In genomic region chr16:95117531-95117930, GRCm38 (mm10) we compare ENCODE assay signal across 19 mouse cellular contexts.
DNase-seq lines count a peak whose midpoint lies in the region; ATAC-seq and TF ChIP-seq lines count a peak whose summit lies in the region.
"Had no signal": no experiment of that assay in that cellular context is flagged by ENCODE, and none has a peak within 500 bp of the region (broad histone marks: within the 10 kb centered on the region; RNA-seq: fewer than 3 reads in every experiment).

No protein-coding gene starts in this region.

- H3K4me1 ChIP-seq in midbrain, postnatal 0 days (ENCODE audit: insufficient read depth, low read length): 0 out of 2 replicates have a peak, but pooled peaks cover 2% of the 10 kb centered on the region
- peaks cover 6% of the 10 kb centered on the region; the same call in 1 of the 2 replicates for H3K4me1 ChIP-seq in midbrain, embryonic 15.5 days
- H3K4me1 ChIP-seq: embryonic facial prominence, embryonic 13.5 days; megakaryocyte, embryonic 14.5 days had no signal

- no peak for DNase-seq in frontal cortex, postnatal 14 days (ENCODE audit: low spot score in 2 of 2)
- DNase-seq in midbrain, postnatal 0 days (ENCODE audit: low spot score): peak; percentile 65
- peak; percentile 56 for DNase-seq in layer of hippocampus, adult 11-12 months (ENCODE audit: low spot score)
- DNase-seq in testis, postnatal 14 days (ENCODE audit: low spot score): no peak
- no peak for DNase-seq in gastrocnemius, adult 18-20 months (ENCODE audit: low spot score)
- DNase-seq: adrenal gland, adult 8-10 months; B cell, adult 2 months; cerebellum, adult 9-11 months; liver; lung, adult 2 months; spleen, adult 18-20 months had no signal

- no peaks in the 10 kb centered on the region for H3K9me3 ChIP-seq in midbrain, postnatal 0 days (ENCODE audit: low read length)
- H3K9me3 ChIP-seq in midbrain, embryonic 15.5 days: no peaks in the 10 kb centered on the region
- H3K9me3 ChIP-seq: embryonic facial prominence, embryonic 13.5 days; kidney, embryonic 15.5 days; megakaryocyte, embryonic 14.5 days had no signal

- no peak overlapping the region for H3K4me3 ChIP-seq in midbrain, postnatal 0 days (ENCODE audit: low read depth, low read length)
- no peak overlapping the region for H3K4me3 ChIP-seq in midbrain, embryonic 15.5 days
- H3K4me3 ChIP-seq in myocyte: no peak overlapping the region
- H3K4me3 ChIP-seq: embryonic facial prominence, embryonic 13.5 days; kidney, embryonic 15.5 days; megakaryocyte, embryonic 14.5 days had no signal

- no peak for TF ChIP-seq CTCF in midbrain, postnatal 0 days (IDR thresholded peaks at IDR 0.05)

- no peak for TF ChIP-seq POLR2A in myocyte (IDR thresholded peaks at IDR 0.05; ENCODE audit: insufficient read length, low read depth)

- no peak overlapping the region for H3ac ChIP-seq in myocyte (ENCODE audit: control insufficient read depth, insufficient read length)

- no peaks in the 10 kb centered on the region for H3K79me2 ChIP-seq in myocyte (ENCODE audit: control insufficient read depth, insufficient read depth)

- ATAC-seq in frontal cortex, adult (ENCODE audit: low TSS enrichment): peak; percentile 50; the same call in 1 of the 2 replicates
- ATAC-seq in midbrain, postnatal 0 days (ENCODE audit: low FRiP score): no peak
- ATAC-seq in midbrain, embryonic 15.5 days (replicated peaks): no peak
- ATAC-seq: forebrain, embryonic 14.5 days had no signal

- H3K9ac ChIP-seq in midbrain, postnatal 0 days (replicated peaks; ENCODE audit: low read length, poor library complexity, severe bottlenecking): no peak overlapping the region
- H3K9ac ChIP-seq in midbrain, embryonic 15.5 days: no peak overlapping the region
- H3K9ac ChIP-seq: embryonic facial prominence, embryonic 13.5 days; kidney, embryonic 15.5 days had no signal

- WGBS in midbrain, postnatal 0 days: 51% methylated on average over 8 of the region's 8 CpGs
- WGBS in midbrain, embryonic 15.5 days: 62% methylated on average over 8 of the region's 8 CpGs

- H3K27me3 ChIP-seq in midbrain, postnatal 0 days (ENCODE audit: insufficient read depth, low read length): no peaks in the 10 kb centered on the region
- no peaks in the 10 kb centered on the region for H3K27me3 ChIP-seq in midbrain, embryonic 15.5 days (replicated peaks)
- no peaks in the 10 kb centered on the region for H3K27me3 ChIP-seq in myocyte (ENCODE audit: control insufficient read depth, insufficient read depth, insufficient read length)
- H3K27me3 ChIP-seq: embryonic facial prominence, embryonic 13.5 days had no signal

- no peak overlapping the region for H3K27ac ChIP-seq in midbrain, postnatal 0 days (ENCODE audit: low read depth, low read length)
- H3K27ac ChIP-seq in midbrain, embryonic 15.5 days: no peak overlapping the region
- H3K27ac ChIP-seq: embryonic facial prominence, embryonic 13.5 days; kidney, embryonic 15.5 days; stomach, postnatal 0 days had no signal

- H3K36me3 ChIP-seq in midbrain, postnatal 0 days (ENCODE audit: insufficient read depth, low read length): no peaks in the 10 kb centered on the region
- H3K36me3 ChIP-seq in midbrain, embryonic 15.5 days (replicated peaks): no peaks in the 10 kb centered on the region
- no peaks in the 10 kb centered on the region for H3K36me3 ChIP-seq in myocyte (ENCODE audit: control insufficient read depth, insufficient read depth)
- H3K36me3 ChIP-seq: embryonic facial prominence, embryonic 13.5 days; kidney, embryonic 15.5 days had no signal

- no peak overlapping the region for H3K4me2 ChIP-seq in midbrain, postnatal 0 days (ENCODE audit: low read depth, low read length, poor library complexity, severe bottlenecking)
- no peak overlapping the region for H3K4me2 ChIP-seq in midbrain, embryonic 15.5 days
- no peak overlapping the region for H3K4me2 ChIP-seq in myocyte (ENCODE audit: low read depth)
- H3K4me2 ChIP-seq: embryonic facial prominence, embryonic 13.5 days; kidney, embryonic 15.5 days had no signal

TF ChIP-seq in myocyte, 11 proteins besides CTCF, POLR2A, EP300 and RAD21:
- TF ChIP-seq CEBPB (IDR thresholded peaks at IDR 0.05; ENCODE audit: insufficient read depth, poor library complexity, severe bottlenecking) (no peak), MAX (IDR thresholded peaks at IDR 0.05; ENCODE audit: low read depth) (no peak), SRF (IDR thresholded peaks at IDR 0.05; ENCODE audit: control insufficient read depth, insufficient read length, low read depth) (no peak), MYOG (IDR thresholded peaks at IDR 0.05; ENCODE audit: control insufficient read depth in 1 of 3, insufficient read depth in 1 of 3, insufficient read length in 2 of 3, low read depth in 2 of 3) (peak in 1 of 3 experiments; percentile 17), MYOD1 (IDR thresholded peaks at IDR 0.05; ENCODE audit: control insufficient read depth in 1 of 3, insufficient read length in 2 of 3, low read depth in 2 of 3) (peak in 2 of 3 experiments; percentile 5 to 59), REST (IDR thresholded peaks at IDR 0.05; ENCODE audit: insufficient read depth, insufficient read length) (no peak)

Comparison
In these comparisons a context has a peak if more than half of its experiments do, and no peak if none do; other contexts are left out.
1. DNase-seq: peak in midbrain, postnatal 0 days (single experiment) and layer of hippocampus, adult 11-12 months (single experiment); none in frontal cortex, postnatal 14 days (0 of 2), testis, postnatal 14 days (single experiment) and gastrocnemius, adult 18-20 months (single experiment).